Mouse (Mus musculus) megakaryocyte, embryonic 14.5 days (primary cell): Measurements from ENCODE around the gene Gm39566.

ENCODE experiments used
- FLI1 ChIP-seq: IDR thresholded peaks from 2 replicates; pipeline ENCODE4 v1.6.1; 2012; ENCODE audit warnings: low read length, inconsistent platforms, mixed read lengths
- GATA1 ChIP-seq: IDR thresholded peaks from 3 replicates; pipeline ENCODE4 v1.6.1; 2012; ENCODE audit warnings: mixed read lengths, low read length, inconsistent platforms, borderline replicate concordance

DNA sequence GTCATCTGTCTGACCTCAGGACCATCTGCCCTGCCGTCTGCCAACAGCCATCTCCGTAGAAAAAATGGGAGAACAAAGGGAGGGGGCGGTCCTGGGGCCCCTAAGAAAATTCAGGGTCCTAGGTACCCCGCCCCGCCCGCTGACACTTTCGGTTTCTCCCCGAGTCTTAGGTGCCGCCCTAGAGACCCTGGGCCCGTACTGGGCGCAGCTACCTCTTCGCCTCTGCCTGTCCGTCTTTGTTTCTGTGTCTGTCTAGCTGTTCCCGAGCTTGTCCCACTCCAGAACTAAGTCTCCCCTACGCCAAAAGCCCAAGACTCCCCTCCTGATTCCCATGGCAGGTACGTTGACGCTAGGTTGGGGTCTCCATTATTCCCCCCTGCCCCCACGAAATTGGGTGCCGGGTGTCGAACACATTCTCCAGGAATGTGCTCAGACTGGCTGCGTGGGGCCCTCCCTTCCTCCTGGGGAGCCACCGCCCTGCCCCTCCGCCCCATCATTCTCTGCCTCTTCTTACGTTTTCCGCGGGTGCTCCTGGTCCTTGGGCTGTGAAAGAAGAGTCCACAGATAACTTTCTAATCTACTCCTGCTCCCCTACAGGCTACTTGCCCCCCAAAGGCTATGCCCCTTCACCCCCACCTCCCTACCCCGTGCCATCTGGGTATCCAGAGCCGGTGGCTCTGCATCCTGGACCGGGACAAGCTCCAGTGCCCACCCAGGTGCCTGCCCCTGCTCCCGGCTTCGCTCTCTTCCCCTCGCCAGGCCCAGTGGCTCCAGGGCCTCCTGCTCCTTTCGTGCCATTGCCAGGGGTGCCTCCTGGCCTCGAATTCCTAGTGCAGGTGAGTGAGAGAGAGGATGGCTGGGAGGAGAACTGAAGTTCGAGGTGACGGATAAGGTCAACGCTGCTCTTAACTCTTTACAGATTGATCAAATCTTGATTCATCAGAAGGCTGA is 31.9 kb upstream of the Gm39566 start:
- TF ChIP-seq GATA1 (no peak), FLI1 (no peak)
